Mouse (Mus musculus) heart, embryonic 11.5 days (tissue): ENCODE measurements at regions not wholly inside any gene's neighbourhood (a gene's known extent, or its start where the extent isn't known, plus 50 kb on each side); places are given as distances from the start of the nearest gene placed in this dataset.

Experiments used
- ATAC-seq: fragments of 200-750 bp; cut with Nextera tagmentation; replicated peaks from 2 replicates; pipeline ENCODE4 v1.8.0; 2017; ENCODE audit warnings: moderate library complexity; ENCODE audit not compliant: insufficient number of reproducible peaks, low FRiP score, low TSS enrichment
- H3K27ac ChIP-seq: fragments of 300-500 bp; sonication (generic); 2 replicates; pipeline ENCODE4 v1.5.1; 2014; ENCODE audit warnings: mild to moderate bottlenecking, low read depth, low read length
- H3K27me3 ChIP-seq: fragments of 300-500 bp; sonication (generic); 2 replicates; pipeline ENCODE4 v1.6.1; 2014; ENCODE audit warnings: mild to moderate bottlenecking, low read length, mixed read lengths; ENCODE audit not compliant: control insufficient read depth, insufficient read depth
- H3K36me3 ChIP-seq: fragments of 300-500 bp; sonication (generic); 2 replicates; pipeline ENCODE4 v1.6.1; 2014; ENCODE audit warnings: mild to moderate bottlenecking, low read length, moderate library complexity, mixed read lengths; ENCODE audit not compliant: control insufficient read depth, insufficient read depth
- H3K4me1 ChIP-seq: fragments of 300-500 bp; sonication (generic); 2 replicates; pipeline ENCODE4 v1.6.1; 2014; ENCODE audit warnings: low read length; ENCODE audit not compliant: control insufficient read depth, insufficient read depth
- H3K4me2 ChIP-seq: fragments of 300-500 bp; sonication (generic); 2 replicates; pipeline ENCODE4 v1.6.1; 2014; ENCODE audit warnings: mild to moderate bottlenecking, moderate library complexity
- H3K4me3 ChIP-seq: fragments of 300-500 bp; sonication (generic); 2 replicates; pipeline ENCODE4 v1.5.1; 2014; ENCODE audit warnings: low read depth, low read length
- H3K9ac ChIP-seq: fragments of 300-500 bp; sonication (generic); 2 replicates; pipeline ENCODE4 v1.6.1; 2014; ENCODE audit warnings: mild to moderate bottlenecking, low read depth, low read length, moderate library complexity
- H3K9me3 ChIP-seq: fragments of 300-500 bp; sonication (generic); replicated peaks from 2 replicates; pipeline ENCODE4 v1.6.1; 2016; ENCODE audit warnings: low read length; ENCODE audit not compliant: control insufficient read depth
- WGBS: fragments of 180-500 bp; shearing (Covaris S2); extraction: QIAGEN DNeasy Blood & Tissue Kit; methylation state at CpG from one replicate; pipeline ENCODE4 v1.1.7; 2014; ENCODE audit not compliant: insufficient replicate concordance; 5-methylcytosine and 5-hydroxymethylcytosine counted together

DNA sequence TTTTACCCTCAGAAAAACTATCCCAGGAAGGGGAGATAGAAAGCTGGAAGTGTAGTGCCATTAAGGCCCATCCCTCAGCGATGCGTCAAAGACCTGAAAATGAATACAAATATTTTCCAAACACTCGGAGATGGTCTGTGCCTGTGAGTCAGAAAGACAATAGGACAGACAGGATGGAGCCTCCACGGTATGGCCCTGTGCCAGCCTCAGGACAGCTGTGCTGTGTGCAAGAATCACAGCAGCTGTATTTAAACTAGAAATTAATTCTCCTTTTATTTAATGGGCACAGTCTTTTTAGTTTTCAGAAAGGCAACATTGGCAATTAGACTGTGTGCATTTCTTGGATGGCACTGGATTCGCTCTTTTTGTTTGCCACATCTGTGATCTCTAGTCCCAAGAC lies 340.9 kb upstream of the Shh start:
- H3K27me3 ChIP-seq = no peaks in the 10 kb centered on the region
- no peak overlapping the region for H3K4me3 ChIP-seq
- ATAC-seq = no peak
- H3K9ac ChIP-seq = no peak overlapping the region
- H3K4me2 ChIP-seq = no peak overlapping the region
- H3K4me1 ChIP-seq = no peaks in the 10 kb centered on the region
- no peaks in the 10 kb centered on the region for H3K9me3 ChIP-seq
- WGBS = 73% methylated on average over 5 of the region's 5 CpGs
- no peak overlapping the region for H3K27ac ChIP-seq
- no peaks in the 10 kb centered on the region for H3K36me3 ChIP-seq

DNA sequence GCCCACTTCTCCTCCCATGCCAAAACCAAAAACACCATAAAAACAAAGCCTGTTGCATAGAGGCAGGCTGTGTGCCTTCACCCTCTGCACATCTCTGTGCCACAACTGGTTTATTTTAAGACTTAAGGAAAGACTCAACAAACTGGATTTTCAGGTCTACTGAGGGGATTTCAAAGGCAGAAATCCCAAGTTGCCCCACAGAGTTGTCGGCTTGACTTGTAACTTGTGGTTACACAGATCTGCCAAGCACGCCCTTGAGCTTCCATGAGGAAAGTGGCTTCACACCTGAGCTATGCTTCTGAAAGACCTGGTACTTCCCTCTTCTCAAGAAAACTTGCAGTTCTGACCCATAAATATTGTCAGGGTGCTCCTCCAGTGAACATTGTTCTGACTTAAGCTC lies 332.4 kb upstream of the Shh start:
- no peak for ATAC-seq
- Histone ChIP-seq H3K4me1 (no peaks in the 10 kb centered on the region), H3K27ac (no peak overlapping the region), H3K4me3 (no peak overlapping the region), H3K36me3 (no peaks in the 10 kb centered on the region), H3K4me2 (no peak overlapping the region), H3K9me3 (no peaks in the 10 kb centered on the region), H3K9ac (no peak overlapping the region), H3K27me3 (no peaks in the 10 kb centered on the region)
- 77% methylated on average over 2 of the region's 2 CpGs for WGBS

GRCm38 (mm10) chr5:28798361-28798760 lies 331.3 kb upstream of the Shh start:
- H3K9ac ChIP-seq = no peak overlapping the region
- H3K4me3 ChIP-seq = no peak overlapping the region
- no peak overlapping the region for H3K27ac ChIP-seq
- H3K36me3 ChIP-seq = no peaks in the 10 kb centered on the region
- H3K9me3 ChIP-seq = no peaks in the 10 kb centered on the region
- WGBS = 71% methylated on average over 1 of the region's 1 CpGs
- H3K4me1 ChIP-seq = no peaks in the 10 kb centered on the region
- ATAC-seq = no peak
- no peak overlapping the region for H3K4me2 ChIP-seq
- no peaks in the 10 kb centered on the region for H3K27me3 ChIP-seq

GRCm38 (mm10) chr5:28795130-28795758 lies 328.2 kb upstream of the Shh start:
- 0 out of 2 replicates have a peak, but pooled peaks have one; percentile 14 for ATAC-seq
- Histone ChIP-seq H3K9ac (no peak overlapping the region), H3K4me2 (no peak overlapping the region)

GRCm38 (mm10) chr5:28793781-28794180 lies 326.7 kb upstream of the Shh start:
- 71% methylated on average over 2 of the region's 2 CpGs for WGBS
- H3K4me2 ChIP-seq = no peak overlapping the region

More at GRCm38 (mm10) chr5:28795130-28795758, 328.2 kb upstream of the Shh start:
- no peak overlapping the region for H3K4me3 ChIP-seq
- H3K9me3 ChIP-seq = no peaks in the 10 kb centered on the region
- WGBS = 93% methylated on average over 6 of the region's 6 CpGs
- no peak overlapping the region for H3K27ac ChIP-seq
- no peaks in the 10 kb centered on the region for H3K27me3 ChIP-seq
- H3K4me1 ChIP-seq = no peaks in the 10 kb centered on the region
- no peaks in the 10 kb centered on the region for H3K36me3 ChIP-seq

GRCm38 (mm10) chr5:28785347-28786060 lies 318.4 kb upstream of the Shh start:
- H3K4me2 ChIP-seq = no peak overlapping the region
- H3K27ac ChIP-seq = no peak overlapping the region
- WGBS = 82% methylated on average over 11 of the region's 11 CpGs
- ATAC-seq = no peak
- H3K4me3 ChIP-seq = no peak overlapping the region
- H3K9me3 ChIP-seq = no peaks in the 10 kb centered on the region
- no peaks in the 10 kb centered on the region for H3K27me3 ChIP-seq
- no peaks in the 10 kb centered on the region for H3K4me1 ChIP-seq
- no peak overlapping the region for H3K9ac ChIP-seq
- H3K36me3 ChIP-seq = no peaks in the 10 kb centered on the region

More at GRCm38 (mm10) chr5:28793781-28794180, 326.7 kb upstream of the Shh start:
- no peaks in the 10 kb centered on the region for H3K9me3 ChIP-seq
- no peak overlapping the region for H3K9ac ChIP-seq
- no peaks in the 10 kb centered on the region for H3K4me1 ChIP-seq
- no peak for ATAC-seq
- no peak overlapping the region for H3K4me3 ChIP-seq
- H3K36me3 ChIP-seq = no peaks in the 10 kb centered on the region
- no peaks in the 10 kb centered on the region for H3K27me3 ChIP-seq
- H3K27ac ChIP-seq = no peak overlapping the region

DNA sequence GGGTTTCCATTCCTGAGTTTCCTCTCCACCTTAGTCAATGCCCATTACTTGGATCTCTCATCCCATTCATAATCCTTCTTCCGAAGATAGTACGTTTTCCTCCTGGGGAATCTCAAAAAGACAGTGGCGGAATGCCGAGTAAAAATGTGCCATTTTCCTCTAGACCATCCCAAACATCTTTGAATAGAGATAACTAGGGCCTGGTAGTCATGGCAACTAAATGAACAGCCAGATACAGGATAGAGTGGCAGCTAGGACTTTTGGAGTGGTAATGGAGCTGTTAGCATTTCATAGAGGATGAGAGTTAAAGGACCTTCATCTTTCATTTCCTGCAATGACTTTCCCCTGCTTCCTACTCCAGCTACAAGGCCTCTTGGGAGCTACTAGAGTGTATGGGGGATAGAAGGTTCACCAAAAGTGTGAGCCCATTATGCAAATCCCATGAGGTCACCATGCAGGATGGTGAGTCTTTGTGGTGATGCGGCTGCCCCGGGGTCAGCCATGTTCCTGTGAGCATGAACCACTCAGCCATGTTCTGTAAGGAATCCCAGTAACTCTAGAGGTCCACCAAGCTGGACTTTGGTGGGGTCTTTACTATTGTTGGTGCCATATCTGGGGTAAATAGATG lies 317.4 kb upstream of the Shh start:
- 88% methylated on average over 6 of the region's 6 CpGs for WGBS
- Histone ChIP-seq H3K36me3 (no peaks in the 10 kb centered on the region), H3K9me3 (no peaks in the 10 kb centered on the region), H3K4me2 (no peak overlapping the region), H3K4me1 (no peaks in the 10 kb centered on the region), H3K4me3 (no peak overlapping the region), H3K9ac (no peak overlapping the region), H3K27me3 (no peaks in the 10 kb centered on the region), H3K27ac (no peak overlapping the region)
- ATAC-seq = no peak

DNA sequence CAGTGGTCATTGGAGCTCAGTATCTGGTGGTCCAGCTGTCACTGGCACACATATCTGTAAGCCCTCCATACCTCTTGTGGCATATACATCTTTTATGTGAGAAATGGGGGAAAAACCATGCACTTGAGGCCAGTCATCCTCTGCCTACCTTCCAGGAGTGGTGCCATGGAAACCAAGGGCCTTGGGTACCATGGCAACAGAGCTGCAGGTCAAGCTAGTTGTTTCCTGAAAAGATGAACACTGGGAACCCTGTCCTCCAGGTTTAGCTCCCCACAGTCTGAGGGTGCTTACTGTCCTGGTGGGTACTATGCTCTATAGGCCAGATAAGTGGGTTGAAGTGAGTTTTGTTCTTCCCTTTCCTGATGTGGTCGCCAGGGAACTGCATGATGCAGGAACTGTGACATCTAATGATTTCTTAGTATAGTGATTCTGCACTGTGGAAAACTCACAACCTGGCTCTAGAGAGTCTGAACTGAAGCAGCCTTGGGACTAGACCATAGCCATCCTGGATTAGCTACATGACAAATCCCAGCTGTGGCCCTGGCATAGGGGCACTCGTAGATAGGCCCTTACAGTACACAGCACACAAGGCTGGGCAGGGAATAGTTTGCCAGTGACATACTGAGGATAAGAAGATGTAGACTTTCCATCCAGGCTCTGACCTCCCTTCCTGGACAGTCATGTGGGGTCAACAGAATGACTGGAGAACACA lies 308.7 kb upstream of the Shh start:
- no peaks in the 10 kb centered on the region for H3K4me1 ChIP-seq
- no peak overlapping the region for H3K4me2 ChIP-seq
- H3K9ac ChIP-seq = no peak overlapping the region
- H3K27me3 ChIP-seq = no peaks in the 10 kb centered on the region
- ATAC-seq = no peak
- WGBS = 68% methylated on average over 2 of the region's 2 CpGs
- H3K36me3 ChIP-seq = no peaks in the 10 kb centered on the region
- no peak overlapping the region for H3K4me3 ChIP-seq
- H3K27ac ChIP-seq = no peak overlapping the region
- no peaks in the 10 kb centered on the region for H3K9me3 ChIP-seq
